Comparison of ENCODE assay signal across 20 mouse cellular contexts in genomic region chr12:52922510-52922909, GRCm38 (mm10).
DNase-seq lines count a peak whose midpoint lies in the region; ATAC-seq and TF ChIP-seq lines count a peak whose summit lies in the region.
"Had no signal": no experiment of that assay in that cellular context is flagged by ENCODE, and none has a peak within 500 bp of the region (broad histone marks: within the 10 kb centered on the region; RNA-seq: fewer than 3 reads in every experiment).

No protein-coding gene starts in this region.

- TF ChIP-seq CTCF in heart, adult 2 months (IDR thresholded peaks at IDR 0.05) = no peak

- no peak for TF ChIP-seq POLR2A in heart, adult 2 months (IDR thresholded peaks at IDR 0.05; ENCODE audit: insufficient read depth, low read depth, low read length)

- H3K4me3 ChIP-seq in heart, adult 2 months = no peak overlapping the region
- H3K4me3 ChIP-seq in heart, embryonic 14.5 days (ENCODE audit: control insufficient read depth in 1 of 2, insufficient read depth in 1 of 2, low read depth in 1 of 2, low read length in 2 of 2) = no peak overlapping the region
- no peak overlapping the region for H3K4me3 ChIP-seq in heart, embryonic 16.5 days (ENCODE audit: low read length)
- H3K4me3 ChIP-seq: embryonic facial prominence, embryonic 13.5 days; forebrain, embryonic 12.5 days; hindbrain, embryonic 15.5 days had no signal

- intact Hi-C loops in heart, adult 2 months (cut with DNase I) = no loop called here
- intact Hi-C loops in heart, postnatal 36 days (cut with DNase I) = no loop called here

- 0 out of 2 replicates have a peak overlapping the region, but pooled peaks have one; percentile 3 for H3K4me2 ChIP-seq in heart, embryonic 14.5 days (ENCODE audit: low read length)
- peak overlapping the region; percentile 36 for H3K4me2 ChIP-seq in heart, embryonic 16.5 days (ENCODE audit: low read depth, low read length)
- H3K4me2 ChIP-seq: embryonic facial prominence, embryonic 13.5 days; forebrain, embryonic 12.5 days; hindbrain, embryonic 15.5 days had no signal

- DNase-seq in heart, adult 2 months = no peak
- DNase-seq in heart, postnatal 36 days = no peak
- DNase-seq in heart, adult 9 months (ENCODE audit: low spot score in 2 of 2) = no peak
- peak; percentile 19 for DNase-seq in heart, postnatal 4 days
- DNase-seq: adrenal gland, postnatal 14 days; cerebellum, adult 11-12 months; cerebellum, adult 9-10 months; cerebellum, postnatal 25 days; gastrocnemius, postnatal 25 days; kidney, adult 11 months; kidney, adult 9 months had no signal

- no peak overlapping the region; the same call in 1 of the 2 replicates for H3K9ac ChIP-seq in heart, adult 2 months (ENCODE audit: low read depth, low read length)
- H3K9ac ChIP-seq in heart, embryonic 14.5 days (ENCODE audit: low read length) = no peak overlapping the region
- no peak overlapping the region for H3K9ac ChIP-seq in heart, embryonic 16.5 days (ENCODE audit: low read length)
- H3K9ac ChIP-seq: embryonic facial prominence, embryonic 13.5 days; forebrain, embryonic 12.5 days; hindbrain, embryonic 15.5 days had no signal

- no peak for ATAC-seq in heart, embryonic 14.5 days (ENCODE audit: insufficient number of reproducible peaks, insufficient read depth, low FRiP score, low read depth)
- ATAC-seq in heart, embryonic 16.5 days (replicated peaks; ENCODE audit: extremely low read depth, insufficient read depth, low FRiP score) = peak; percentile 18; the same call in 1 of the 2 replicates
- ATAC-seq: activated CD4-positive, CD25-positive, alpha-beta regulatory T cell, adult 4 months; forebrain, embryonic 16.5 days; Patski had no signal

- 0 out of 2 replicates have a peak, but pooled peaks cover 2% of the 10 kb centered on the region for H3K79me2 ChIP-seq in heart, adult 2 months (replicated peaks; ENCODE audit: control insufficient read depth, insufficient read depth, low read length)

- peaks cover 5% of the 10 kb centered on the region for H3K4me1 ChIP-seq in heart, adult 2 months (ENCODE audit: control insufficient read depth, insufficient read depth, low read length)
- peaks cover 15 to 22% of the 10 kb centered on the region in 2 experiments for H3K4me1 ChIP-seq in heart, embryonic 14.5 days (ENCODE audit: control insufficient read depth in 2 of 2, insufficient read depth in 2 of 2, low read length in 2 of 2)
- peaks cover 22% of the 10 kb centered on the region for H3K4me1 ChIP-seq in heart, embryonic 16.5 days (ENCODE audit: control insufficient read depth, insufficient read depth, low read length)

- 53% methylated on average over 6 of the region's 6 CpGs for WGBS in heart, adult 2 months
- WGBS in heart, embryonic 14.5 days = 28% methylated on average over 6 of the region's 6 CpGs
- 52% methylated on average over 6 of the region's 6 CpGs for WGBS in heart, embryonic 16.5 days

- 0 out of 2 replicates have a peak, but pooled peaks have one; percentile 19 for TF ChIP-seq EP300 in heart, adult 2 months (IDR thresholded peaks at IDR 0.05; ENCODE audit: insufficient read depth, low read depth, low read length)

- H3K27ac ChIP-seq in heart, adult 2 months = no peak overlapping the region
- H3K27ac ChIP-seq in heart, embryonic 14.5 days (replicated peaks in 1 of 2; ENCODE audit: control insufficient read depth in 1 of 2, insufficient read depth in 1 of 2, low read depth in 2 of 2, low read length in 2 of 2) = peak overlapping the region; percentile 12 to 24; a peak in 2 of 4 replicates
- H3K27ac ChIP-seq in heart, embryonic 16.5 days (ENCODE audit: low read length) = peak overlapping the region; percentile 70
- H3K27ac ChIP-seq: embryonic facial prominence, embryonic 13.5 days; forebrain, embryonic 12.5 days; hindbrain, embryonic 15.5 days had no signal

- H3K36me3 ChIP-seq in heart, adult 2 months (ENCODE audit: control insufficient read depth, insufficient read depth, low read length) = peaks cover 2% of the 10 kb centered on the region; the same call in 1 of the 2 replicates
- no peaks in the 10 kb centered on the region for H3K36me3 ChIP-seq in heart, embryonic 14.5 days (ENCODE audit: control insufficient read depth, insufficient read depth, low read length)
- H3K36me3 ChIP-seq in heart, embryonic 16.5 days (ENCODE audit: control insufficient read depth, insufficient read depth) = peaks cover 6% of the 10 kb centered on the region; the same call in 1 of the 2 replicates
- H3K36me3 ChIP-seq: embryonic facial prominence, embryonic 13.5 days; forebrain, embryonic 12.5 days; hindbrain, embryonic 15.5 days had no signal

- no peaks in the 10 kb centered on the region for H3K27me3 ChIP-seq in heart, adult 2 months (ENCODE audit: control insufficient read depth, insufficient read depth, low read length)
- H3K27me3 ChIP-seq in heart, embryonic 14.5 days (ENCODE audit: control insufficient read depth, insufficient read depth, low read length) = no peaks in the 10 kb centered on the region
- H3K27me3 ChIP-seq in heart, embryonic 16.5 days (ENCODE audit: control insufficient read depth, insufficient read depth, low read length) = no peaks in the 10 kb centered on the region
- H3K27me3 ChIP-seq: CH12.LX; embryonic facial prominence, embryonic 13.5 days; forebrain, embryonic 12.5 days; hindbrain, embryonic 15.5 days; Patski had no signal

- 0 out of 2 replicates have a peak, but pooled peaks cover 2% of the 10 kb centered on the region for H3K9me3 ChIP-seq in heart, embryonic 14.5 days (ENCODE audit: control insufficient read depth, low read length)
- H3K9me3 ChIP-seq in heart, embryonic 16.5 days (replicated peaks; ENCODE audit: control insufficient read depth, low read length) = no peaks in the 10 kb centered on the region
- H3K9me3 ChIP-seq: embryonic facial prominence, embryonic 13.5 days; forebrain, embryonic 12.5 days; hindbrain, embryonic 15.5 days had no signal
